Mouse (Mus musculus) hindbrain, postnatal 0 days (tissue): ENCODE results near the gene Cyp26c1. TPM values are rescaled to one million over a fixed set of nuclear protein-coding genes. Genes with fewer than 3 reads are reported as not detected.

Experiments
- ATAC-seq: fragments of 200-750 bp; cut with Nextera tagmentation; 2 replicates; pipeline ENCODE4 v1.8.0; 2017; ENCODE audit warnings: mild to moderate bottlenecking, moderate TSS enrichment, moderate library complexity
- DNase-seq: peaks from one replicate; pipeline ENCODE4 v3.0.0-alpha.2; 2015; ENCODE audit warnings: low spot score
- H3K27ac ChIP-seq: fragments of 300-500 bp; sonication (generic); 2 replicates; pipeline ENCODE4 v1.5.1; 2014; ENCODE audit warnings: mild to moderate bottlenecking
- H3K27me3 ChIP-seq: fragments of 300-500 bp; sonication (generic); 2 replicates; pipeline ENCODE4 v1.6.1; 2014; ENCODE audit warnings: low read length, mixed read lengths; ENCODE audit not compliant: insufficient read depth
- H3K36me3 ChIP-seq: fragments of 300-500 bp; sonication (generic); 2 replicates; pipeline ENCODE4 v1.6.1; 2014; ENCODE audit warnings: low read length, mixed read lengths; ENCODE audit not compliant: insufficient read depth
- H3K4me1 ChIP-seq: fragments of 300-500 bp; sonication (generic); 2 replicates; pipeline ENCODE4 v1.6.1; 2014; ENCODE audit warnings: antibody characterized with exemption, low read length, mixed read lengths; ENCODE audit not compliant: insufficient read depth
- H3K4me2 ChIP-seq: fragments of 300-500 bp; sonication (generic); 2 replicates; pipeline ENCODE4 v1.6.1; 2014; ENCODE audit warnings: low read depth, mild to moderate bottlenecking, low read length, moderate library complexity, mixed read lengths
- H3K4me3 ChIP-seq: fragments of 300-500 bp; sonication (generic); 2 replicates; pipeline ENCODE4 v1.5.1; 2014; ENCODE audit warnings: low read length
- H3K9ac ChIP-seq: fragments of 300-500 bp; sonication (generic); replicated peaks from 2 replicates; pipeline ENCODE4 v1.6.1; 2014; ENCODE audit warnings: mild to moderate bottlenecking, low read length, moderate library complexity, mixed read lengths
- H3K9me3 ChIP-seq: fragments of 300-500 bp; sonication (generic); 2 replicates; pipeline ENCODE4 v1.6.1; 2016; ENCODE audit warnings: low read length, mixed read lengths
- CTCF ChIP-seq: IDR thresholded peaks from 2 replicates; pipeline ENCODE4 v1.5.1; 2016; ENCODE audit warnings: antibody characterized with exemption, control low read depth, low read depth
- WGBS: fragments of 180-500 bp; shearing (Covaris S2); extraction: QIAGEN DNeasy Blood & Tissue Kit; methylation state at CpG from one replicate; pipeline ENCODE4 v1.1.7; 2014; 5-methylcytosine and 5-hydroxymethylcytosine counted together
- polyA plus RNA-seq: library from polyadenylated mRNA; unstranded; fragments of >200 nt; fragmentation: Nextera tagmentation; extraction: Ambion mirVana; gene quantifications from 2 replicates; pipeline ENCODE4 v1.2.1, GENCODE M21; 2015
- total RNA-seq: library from RNA; depleted of rRNA; stranded (reverse); fragments of >200 nt; gene quantifications from 2 replicates; pipeline ENCODE4 v1.2.3, GENCODE M21; 2014

The Cyp26c1 gene
- total and polyA plus RNA-seq, 2 experiments from 2014 or later = not detected

GRCm38 (mm10) chr19:37698273-37699160, 13.1 kb downstream of the Cyp26c1 start:
- no peaks in the 10 kb centered on the region for H3K9me3 ChIP-seq
- H3K27ac ChIP-seq = no peak overlapping the region
- no peak overlapping the region for H3K9ac ChIP-seq
- DNase-seq = no peak
- H3K4me2 ChIP-seq = peak overlapping the region; percentile 55
- H3K36me3 ChIP-seq = no peaks in the 10 kb centered on the region
- H3K4me1 ChIP-seq = 0 out of 2 replicates have a peak, but pooled peaks cover 4% of the 10 kb centered on the region
- peaks cover 94% of the 10 kb centered on the region for H3K27me3 ChIP-seq
- under 1% methylated on average over 63 of the region's 63 CpGs for WGBS
- ATAC-seq = no peak
- TF ChIP-seq CTCF = no peak
- H3K4me3 ChIP-seq = peak overlapping the region; percentile 31

- Histone ChIP-seq H3K27ac (no peak overlapping the region), H3K4me2 (no peak overlapping the region), H3K9ac (no peak overlapping the region), H3K27me3 (peaks cover 82% of the 10 kb centered on the region), H3K36me3 (no peaks in the 10 kb centered on the region), H3K4me1 (0 out of 2 replicates have a peak, but pooled peaks cover 4% of the 10 kb centered on the region), H3K4me3 (no peak overlapping the region), H3K9me3 (no peaks in the 10 kb centered on the region)
- TF ChIP-seq CTCF = no peak
- 19% methylated on average over 9 of the region's 9 CpGs for WGBS
- ATAC-seq (no peak), DNase-seq (no peak)
These were observed 14.3 kb downstream of the Cyp26c1 start for GRCm38 (mm10) chr19:37699711-37700110.

DNA sequence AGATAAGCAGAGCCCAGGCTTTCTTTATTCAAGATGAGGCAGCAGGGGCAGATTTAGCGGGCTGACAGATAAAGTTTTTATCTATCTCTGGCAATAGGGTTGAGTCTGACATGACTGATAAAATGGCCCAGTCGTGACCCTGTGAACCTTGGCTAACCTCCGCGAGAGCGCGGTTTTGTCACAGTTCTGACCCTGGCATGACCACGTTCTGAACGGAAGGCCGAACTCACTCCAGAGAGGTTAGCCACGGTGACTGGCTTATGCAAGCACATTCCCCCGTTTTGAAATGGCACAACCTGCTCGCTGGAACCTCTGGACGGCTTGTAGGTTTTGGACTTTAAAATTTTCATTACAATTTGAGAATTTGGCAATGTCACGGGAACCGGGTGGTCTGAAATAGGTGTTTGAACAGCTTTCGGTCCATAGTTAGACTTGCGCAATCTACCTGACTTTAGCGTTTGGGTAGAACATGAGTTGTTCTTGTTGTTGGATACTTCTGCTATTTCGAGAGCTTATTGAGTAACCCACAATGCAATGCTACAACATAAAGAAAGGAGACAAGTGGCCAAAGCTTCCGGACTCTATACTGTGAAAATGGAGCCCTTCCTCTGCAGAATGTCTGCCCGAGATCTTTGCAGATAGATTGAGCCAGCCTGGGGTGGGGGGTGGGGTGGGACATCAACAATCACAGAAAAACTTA, 17.1 kb downstream of the Cyp26c1 start:
- H3K27ac ChIP-seq = no peak overlapping the region
- no peaks in the 10 kb centered on the region for H3K9me3 ChIP-seq
- 67% methylated on average over 21 of the region's 21 CpGs for WGBS
- no peak overlapping the region for H3K4me2 ChIP-seq
- H3K4me3 ChIP-seq = no peak overlapping the region
- no peaks in the 10 kb centered on the region for H3K36me3 ChIP-seq
- H3K27me3 ChIP-seq = peaks cover 54% of the 10 kb centered on the region
- H3K4me1 ChIP-seq = no peaks in the 10 kb centered on the region
- ATAC-seq = no peak
- no peak for DNase-seq
- TF ChIP-seq CTCF = no peak
- H3K9ac ChIP-seq = no peak overlapping the region

GRCm38 (mm10) chr19:37703902-37704509, 18.6 kb downstream of the Cyp26c1 start:
- TF ChIP-seq CTCF = peak; percentile 94
- Histone ChIP-seq H3K4me3 (no peak overlapping the region), H3K9ac (no peak overlapping the region), H3K4me2 (no peak overlapping the region), H3K36me3 (no peaks in the 10 kb centered on the region), H3K27me3 (peaks cover 39% of the 10 kb centered on the region), H3K27ac (no peak overlapping the region), H3K9me3 (no peaks in the 10 kb centered on the region), H3K4me1 (no peaks in the 10 kb centered on the region)
- 6% methylated on average over 3 of the region's 3 CpGs for WGBS
- peak; percentile 76 for DNase-seq
- peak; percentile 71; the same call in 1 of the 2 replicates for ATAC-seq

DNA sequence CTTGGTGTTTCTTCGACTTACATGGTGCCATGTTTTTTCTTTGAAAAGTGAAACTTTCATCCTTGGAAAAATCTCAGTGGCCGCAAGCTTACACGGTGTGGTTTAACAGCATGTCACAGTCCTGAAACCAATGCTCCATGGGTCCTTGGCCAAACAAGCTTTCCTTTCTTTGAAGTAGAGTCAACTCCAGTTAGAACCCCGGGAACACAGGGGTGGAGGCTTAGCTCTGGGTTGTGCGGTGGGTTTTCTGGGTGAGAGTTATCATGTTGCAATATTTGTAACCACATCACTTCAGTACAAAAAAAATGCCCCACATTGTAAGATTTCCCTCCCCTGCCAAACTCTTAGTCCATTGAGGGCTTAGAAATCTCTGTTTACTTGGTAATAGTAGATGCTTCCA, 20.3 kb downstream of the Cyp26c1 start:
- no peak overlapping the region for H3K27ac ChIP-seq
- H3K9me3 ChIP-seq = no peaks in the 10 kb centered on the region
- H3K9ac ChIP-seq = no peak overlapping the region
- no peak for DNase-seq
- no peak overlapping the region for H3K4me2 ChIP-seq
- H3K27me3 ChIP-seq = peaks cover 22% of the 10 kb centered on the region
- no peak for ATAC-seq
- no peak for TF ChIP-seq CTCF
- H3K4me1 ChIP-seq = no peaks in the 10 kb centered on the region
- H3K4me3 ChIP-seq = no peak overlapping the region
- WGBS = 89% methylated on average over 5 of the region's 5 CpGs
- H3K36me3 ChIP-seq = no peaks in the 10 kb centered on the region

GRCm38 (mm10) chr19:37714681-37715080, 29.3 kb downstream of the Cyp26c1 start:
- Histone ChIP-seq H3K4me3 (no peak overlapping the region), H3K4me2 (no peak overlapping the region), H3K36me3 (no peaks in the 10 kb centered on the region), H3K4me1 (no peaks in the 10 kb centered on the region), H3K27me3 (no peaks in the 10 kb centered on the region), H3K27ac (no peak overlapping the region), H3K9me3 (no peaks in the 10 kb centered on the region), H3K9ac (no peak overlapping the region)
- TF ChIP-seq CTCF = no peak
- WGBS = 77% methylated on average over 10 of the region's 10 CpGs
- no peak for DNase-seq
- no peak for ATAC-seq
